Comparison of ENCODE assay signal across 21 mouse cellular contexts in the genomic region with DNA sequence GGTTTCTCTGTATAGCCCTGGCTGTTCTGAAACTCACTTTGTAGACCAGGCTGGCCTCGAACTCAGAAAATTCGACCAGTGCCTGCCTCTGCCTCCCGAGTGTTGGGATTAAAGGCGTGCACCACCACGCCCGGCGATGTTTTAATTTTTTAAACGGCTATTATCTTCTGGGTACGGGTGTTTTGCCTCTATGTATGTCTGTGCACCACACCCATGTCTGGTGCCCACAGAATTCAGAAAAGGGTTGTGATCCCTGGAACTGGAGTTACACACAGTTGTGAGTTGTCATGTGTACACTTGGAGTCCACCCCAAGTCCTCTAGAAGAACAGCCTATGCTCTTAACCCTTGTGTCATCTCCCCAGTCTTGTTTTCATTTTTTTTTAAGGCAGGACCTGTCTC.
"Had no signal": no experiment of that assay in that cellular context is flagged by ENCODE, and none has a peak within 500 bp of the region (broad histone marks: within the 10 kb centered on the region; RNA-seq: fewer than 3 reads in every experiment).

No protein-coding gene starts in this region.

- H3K4me3 ChIP-seq: kidney, embryonic 15.5 days; limb, embryonic 12.5 days; limb, embryonic 15.5 days; midbrain, embryonic 10.5 days; midbrain, embryonic 13.5 days; myocyte; neural tube, embryonic 13.5 days had no signal

- H3K4me1 ChIP-seq: kidney, embryonic 15.5 days; limb, embryonic 12.5 days; limb, embryonic 15.5 days; midbrain, embryonic 13.5 days; neural tube, embryonic 13.5 days had no signal

- H3K9me3 ChIP-seq: kidney, embryonic 15.5 days; limb, embryonic 12.5 days; limb, embryonic 15.5 days; midbrain, embryonic 10.5 days; midbrain, embryonic 13.5 days; neural tube, embryonic 13.5 days had no signal

- H3K9ac ChIP-seq: kidney, embryonic 15.5 days; limb, embryonic 12.5 days; limb, embryonic 15.5 days; lung, embryonic 14.5 days; midbrain, embryonic 13.5 days; neural tube, embryonic 13.5 days had no signal

- DNase-seq: kidney, adult 11 months; kidney, adult 8-10 months; kidney, postnatal 10 days; kidney, postnatal 36 days; left cerebral cortex, postnatal 4 days; lung, embryonic 14.5 days; retina, postnatal 1 day; right cerebral cortex, postnatal 25 days; thymus, adult 2 months; thymus, postnatal 14 days; thymus, postnatal 4 days had no signal

- H3K27ac ChIP-seq: kidney, embryonic 15.5 days; limb, embryonic 12.5 days; limb, embryonic 15.5 days; macrophage; midbrain, embryonic 10.5 days; midbrain, embryonic 13.5 days; neural tube, embryonic 13.5 days had no signal

- H3K4me2 ChIP-seq: kidney, embryonic 15.5 days; limb, embryonic 12.5 days; limb, embryonic 15.5 days; lung, embryonic 14.5 days; midbrain, embryonic 13.5 days; neural tube, embryonic 13.5 days had no signal

- ATAC-seq: lung, postnatal 0 days; midbrain, embryonic 13.5 days; midbrain, embryonic 16.5 days had no signal

- H3K27me3 ChIP-seq: kidney, embryonic 15.5 days; limb, embryonic 12.5 days; limb, embryonic 15.5 days; midbrain, embryonic 13.5 days; neural tube, embryonic 13.5 days had no signal

- H3K36me3 ChIP-seq: kidney, embryonic 15.5 days; limb, embryonic 12.5 days; limb, embryonic 15.5 days; midbrain, embryonic 10.5 days; midbrain, embryonic 13.5 days; neural tube, embryonic 13.5 days had no signal
